Mouse (Mus musculus) urinary bladder, postnatal 10 days (tissue): ENCODE results near the gene Lmbrd2.
"Not testable (repeated sequence)": the region's sequence is repeated elsewhere in the genome, so short reads cannot be mapped to it uniquely, and the experiment has no call there.

ENCODE experiments used
- DNase-seq: peaks from one replicate; pipeline ENCODE4 v3.0.0; 2022; ENCODE audit warnings: low spot score

Gene Lmbrd2

DNA sequence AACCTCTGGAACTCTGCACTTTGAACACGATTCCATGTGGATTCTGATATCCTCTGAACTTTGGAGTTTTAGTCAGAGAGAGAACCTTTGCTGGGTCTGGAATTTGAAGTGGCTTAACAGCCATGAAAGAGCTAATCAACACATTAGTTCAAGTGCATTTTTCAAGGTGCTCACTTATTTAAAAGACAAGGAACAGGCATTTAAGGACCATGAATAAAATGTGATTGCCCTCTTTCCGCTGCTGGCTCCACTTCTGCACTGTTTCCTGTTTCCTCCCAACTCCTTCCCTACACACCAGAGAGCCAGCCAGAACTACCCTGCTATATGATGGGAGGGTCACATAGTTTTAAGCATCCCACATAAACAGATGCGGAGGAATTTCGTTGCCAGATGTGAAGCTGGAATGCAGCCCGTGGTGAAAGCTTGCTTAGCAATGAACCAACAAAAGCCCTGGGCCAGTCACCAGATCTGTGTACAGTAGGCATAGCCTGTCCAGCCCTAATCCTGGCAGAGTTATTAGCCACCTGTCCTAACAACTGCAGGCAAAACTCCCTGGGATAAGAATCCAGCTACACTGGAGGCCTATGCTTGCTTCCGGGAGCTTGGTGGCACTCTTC is 5.4 kb upstream of the Lmbrd2 start:
- DNase-seq: no peak

GRCm38 (mm10) chr15:9139447-9139846 is 903 bp upstream of the Lmbrd2 start:
- no peak for DNase-seq

GRCm38 (mm10) chr15:9140684-9141171 is 378 bp downstream of the Lmbrd2 start:
- DNase-seq: no peak

GRCm38 (mm10) chr15:9155325-9155724 is 15.0 kb downstream of the Lmbrd2 start, which contains the start of gene Skp2:
Gene Skp2 (minus strand): TSS chr15:9155425.
- DNase-seq: no peak

DNA sequence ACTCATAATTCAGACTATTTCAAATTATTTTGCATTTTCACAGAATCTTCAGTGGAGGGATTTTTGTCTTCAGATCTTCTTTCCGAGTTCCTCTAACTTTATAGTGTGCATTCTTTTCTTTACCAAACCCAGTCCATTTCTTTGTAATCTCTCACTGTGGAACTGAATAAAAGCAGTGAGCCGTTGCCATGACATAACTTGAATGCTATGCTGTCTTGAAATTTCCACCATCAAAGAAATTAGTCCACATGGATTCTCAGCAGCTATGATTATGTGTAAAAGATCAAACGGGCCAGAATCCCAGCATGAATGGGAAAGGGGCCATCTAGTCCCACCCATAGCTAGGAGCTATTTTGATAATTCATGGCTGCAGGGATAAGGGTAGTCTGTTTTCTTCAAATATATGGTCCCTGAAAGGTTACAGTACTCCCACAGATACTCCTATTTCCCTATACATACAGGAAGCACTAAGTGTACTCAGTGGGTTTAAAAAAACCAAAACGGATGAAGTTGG is 22.3 kb downstream of the Lmbrd2 start:
- no peak for DNase-seq

- no peak for DNase-seq
Measured at GRCm38 (mm10) chr15:9164125-9164524, 23.8 kb downstream of the Lmbrd2 start.

GRCm38 (mm10) chr15:9177038-9177437 is 36.7 kb downstream of the Lmbrd2 start:
- no peak for DNase-seq

- no peak for DNase-seq
Measured at GRCm38 (mm10) chr15:9183995-9184394, 43.6 kb downstream of the Lmbrd2 start.

DNA sequence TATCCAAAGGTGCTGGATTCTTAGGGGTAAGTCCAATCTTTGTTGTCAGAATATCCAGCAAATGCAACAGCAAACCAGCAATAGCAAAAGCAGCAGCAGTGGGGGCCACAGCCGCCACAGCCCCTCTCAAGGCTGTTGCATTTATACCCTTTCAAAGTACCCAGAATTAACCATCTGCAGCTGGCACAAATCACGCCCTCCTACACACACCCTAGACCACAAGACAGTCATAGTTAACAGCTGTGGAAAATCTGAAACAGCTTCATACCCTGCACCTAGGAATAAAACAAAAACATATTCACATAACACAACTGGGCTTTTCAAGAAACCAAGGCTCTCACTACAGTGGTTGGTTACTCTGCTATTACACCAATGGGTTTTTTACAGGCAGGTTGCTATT is 49.4 kb downstream of the Lmbrd2 start:
- DNase-seq: no peak

GRCm38 (mm10) chr15:9192685-9193084 is 52.3 kb downstream of the Lmbrd2 start:
- not testable (repeated sequence) for DNase-seq

DNA sequence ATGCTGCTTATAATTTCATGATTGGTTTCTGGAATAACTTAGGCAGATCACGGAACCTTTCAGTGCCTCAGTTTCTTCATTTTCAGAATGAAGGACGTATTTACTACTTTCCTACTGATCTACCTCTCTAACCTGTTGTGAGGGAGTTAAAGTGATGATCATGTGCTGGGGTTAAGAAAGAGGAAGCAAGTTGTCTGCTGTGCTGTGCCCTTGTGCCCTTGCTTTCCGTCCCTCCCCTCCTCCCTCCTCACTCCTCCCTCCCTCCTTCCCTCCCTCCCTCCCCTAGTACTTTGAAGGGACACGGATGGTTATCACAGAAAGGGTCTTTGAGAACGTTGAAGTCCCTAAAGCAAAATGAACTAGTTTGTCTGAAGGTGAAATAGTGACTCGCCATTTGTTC is 58.1 kb downstream of the Lmbrd2 start:
- DNase-seq: no peak

- DNase-seq: no peak
Measured at GRCm38 (mm10) chr15:9211891-9212290, 71.5 kb downstream of the Lmbrd2 start.

DNA sequence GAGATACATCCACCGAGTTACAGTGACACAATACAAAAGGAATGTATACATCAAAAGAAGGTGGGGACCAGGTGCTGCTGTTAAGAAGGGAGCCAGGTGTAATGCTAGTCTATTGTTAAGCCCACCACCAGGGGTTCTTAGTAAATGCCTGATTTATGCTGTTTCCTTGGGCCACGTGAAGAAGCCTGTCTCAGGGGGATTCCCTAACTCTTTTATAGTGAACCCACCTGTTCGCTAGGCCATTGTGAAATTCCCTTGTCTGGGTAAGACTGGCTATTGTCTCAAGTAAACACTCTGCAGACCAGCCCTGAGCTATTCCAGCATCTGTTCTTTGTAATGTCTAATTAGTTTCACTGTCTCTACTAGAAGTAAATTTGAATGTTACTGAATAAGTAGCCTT is 72.7 kb downstream of the Lmbrd2 start:
- not testable (repeated sequence) for DNase-seq

- DNase-seq: not testable (repeated sequence)
Measured at GRCm38 (mm10) chr15:9213431-9213830, 73.1 kb downstream of the Lmbrd2 start.

DNA sequence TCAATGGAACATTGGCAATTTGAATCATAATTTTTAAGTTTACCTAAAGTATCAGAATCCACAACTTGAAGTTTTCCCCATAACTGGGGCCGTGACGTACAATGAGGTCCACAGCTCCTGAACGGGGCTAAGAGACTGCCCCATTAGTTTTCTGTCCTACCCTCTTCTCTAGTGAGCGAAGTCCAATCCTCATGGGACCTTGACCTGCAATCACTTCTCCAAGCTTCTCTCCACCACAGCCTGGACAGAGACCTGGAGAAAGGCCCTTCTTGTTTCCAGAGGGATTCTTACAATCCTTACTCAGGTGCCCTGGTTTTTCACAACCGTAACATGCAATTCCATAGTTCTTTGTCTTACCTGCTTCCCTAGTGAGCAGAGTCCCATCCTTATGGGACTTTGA is 76.1 kb downstream of the Lmbrd2 start:
- no peak for DNase-seq

- not testable (repeated sequence) for DNase-seq
Measured at GRCm38 (mm10) chr15:9230917-9231316, 90.6 kb downstream of the Lmbrd2 start.

DNA sequence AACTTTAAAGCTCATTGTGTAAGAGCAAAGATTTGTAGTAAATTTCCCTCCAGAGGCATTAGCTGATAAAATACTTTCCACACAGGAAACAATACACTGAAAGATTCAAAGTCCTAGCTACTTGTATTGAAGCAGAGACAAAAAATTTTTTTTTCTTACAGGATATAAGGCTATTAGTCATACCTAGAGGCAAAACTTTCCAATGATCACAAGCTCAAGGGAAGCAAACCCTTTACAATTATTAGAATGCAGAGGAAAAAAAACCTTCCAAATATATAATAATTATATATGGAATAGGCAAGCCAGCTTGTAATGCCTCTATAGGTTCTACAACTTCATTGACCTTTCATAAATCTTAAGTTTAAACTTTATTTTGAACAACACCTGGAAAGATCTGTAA is 106.0 kb downstream of the Lmbrd2 start:
- no peak for DNase-seq
